Mouse (Mus musculus) cortical plate, adult 2 months (tissue): ENCODE results near the gene Gm9837. TPM values are rescaled to one million over a fixed set of nuclear protein-coding genes. Genes with fewer than 3 reads are reported as not detected.
A peak's percentile ranks its signal among the peaks of the same experiment; 100 is the strongest.

Source experiments
- H3K27ac ChIP-seq: fragments of 200-500 bp; 2 replicates; pipeline ENCODE4 v1.5.1; 2012; ENCODE audit warnings: low read length, control low read depth, inconsistent platforms; ENCODE audit not compliant: insufficient read depth
- H3K4me1 ChIP-seq: fragments of 200-500 bp; 2 replicates; pipeline ENCODE4 v1.6.1; 2011; ENCODE audit warnings: low read length; ENCODE audit not compliant: control insufficient read depth, insufficient read depth
- H3K4me3 ChIP-seq: fragments of 200-500 bp; 2 replicates; pipeline ENCODE4 v1.5.1; 2011; ENCODE audit warnings: mild to moderate bottlenecking, low read length, control low read depth; ENCODE audit not compliant: insufficient read depth
- CTCF ChIP-seq: fragments of 200-500 bp; IDR thresholded peaks from 2 replicates; pipeline ENCODE4 v1.5.1; 2011; ENCODE audit warnings: mild to moderate bottlenecking, control low read depth, low read length; ENCODE audit not compliant: insufficient read depth; ENCODE audit errors: extremely low read depth
- POLR2A ChIP-seq: fragments of 200-500 bp; IDR thresholded peaks from 2 replicates; pipeline ENCODE4 v1.6.1; 2011; ENCODE audit warnings: mild to moderate bottlenecking, low read length, control low read depth; ENCODE audit not compliant: insufficient read depth; ENCODE audit errors: extremely low read depth
- polyA plus RNA-seq: library from polyadenylated mRNA; depleted of rRNA; stranded (reverse); fragments of >200 nt; gene quantifications from 2 replicates; pipeline ENCODE4 v1.2.3, GENCODE M21; 2012

Gm9837 gene
- polyA plus RNA-seq, 1 experiment: not detected

DNA sequence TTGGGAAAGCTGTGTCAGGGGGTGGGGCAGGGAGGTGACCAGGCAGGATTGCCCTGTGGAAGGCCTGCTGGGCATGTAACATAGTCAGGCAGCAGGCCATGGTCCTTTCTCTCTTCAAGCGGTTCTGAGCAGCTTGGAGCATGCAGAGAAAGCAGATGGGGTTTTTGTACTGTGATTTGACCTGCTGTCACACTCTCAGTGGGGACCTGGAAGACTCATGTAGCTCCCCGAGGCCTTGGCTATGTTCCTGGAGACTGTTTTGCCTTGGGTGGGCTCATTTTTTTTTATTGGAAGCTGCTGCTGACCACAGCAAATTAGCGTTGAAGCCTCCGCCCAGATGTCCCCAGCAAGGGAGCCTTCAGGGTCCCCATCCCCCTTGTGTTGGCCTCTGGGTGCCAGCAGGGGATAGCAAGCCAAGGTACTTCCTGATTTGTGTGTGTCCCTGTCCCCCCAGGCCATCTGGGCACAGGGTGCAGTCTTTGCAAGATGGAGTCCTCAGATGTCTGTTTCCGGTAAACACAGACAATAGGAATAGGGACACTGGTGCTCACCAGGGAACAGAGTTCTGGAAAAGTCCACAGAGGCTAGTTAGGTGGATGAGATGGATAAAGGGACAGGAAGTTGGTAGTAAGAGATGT lies 34.9 kb upstream of the Gm9837 start:
- Histone ChIP-seq H3K4me1 (peaks cover 6% of the 10 kb centered on the region; the same call in 1 of the 2 replicates), H3K27ac (no peak overlapping the region), H3K4me3 (no peak overlapping the region)
- TF ChIP-seq POLR2A: no peak
- TF ChIP-seq CTCF: no peak

DNA sequence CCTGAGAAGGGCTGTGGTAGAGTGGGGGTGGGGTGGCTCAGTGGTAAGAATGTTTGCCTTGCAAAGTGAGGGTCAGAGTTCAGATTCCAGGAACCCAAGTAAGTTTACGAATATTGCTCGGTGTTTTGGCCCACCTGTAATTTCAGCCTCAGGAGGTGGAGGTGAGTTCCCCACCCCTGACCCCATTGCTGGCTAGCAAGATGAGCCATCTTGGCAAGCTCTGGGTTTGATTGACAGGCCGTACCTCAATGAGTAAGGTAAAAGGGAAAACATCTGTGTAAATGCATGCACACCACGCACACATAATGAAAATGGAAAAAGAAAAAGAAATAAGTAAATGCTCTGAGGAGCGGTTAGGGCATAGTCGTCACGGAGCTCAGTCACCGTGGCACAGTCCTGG lies 34.1 kb upstream of the Gm9837 start:
- TF ChIP-seq POLR2A (no peak), CTCF (no peak)
- Histone ChIP-seq H3K4me1 (peaks cover 4% of the 10 kb centered on the region; the same call in 1 of the 2 replicates), H3K4me3 (no peak overlapping the region), H3K27ac (no peak overlapping the region)

DNA sequence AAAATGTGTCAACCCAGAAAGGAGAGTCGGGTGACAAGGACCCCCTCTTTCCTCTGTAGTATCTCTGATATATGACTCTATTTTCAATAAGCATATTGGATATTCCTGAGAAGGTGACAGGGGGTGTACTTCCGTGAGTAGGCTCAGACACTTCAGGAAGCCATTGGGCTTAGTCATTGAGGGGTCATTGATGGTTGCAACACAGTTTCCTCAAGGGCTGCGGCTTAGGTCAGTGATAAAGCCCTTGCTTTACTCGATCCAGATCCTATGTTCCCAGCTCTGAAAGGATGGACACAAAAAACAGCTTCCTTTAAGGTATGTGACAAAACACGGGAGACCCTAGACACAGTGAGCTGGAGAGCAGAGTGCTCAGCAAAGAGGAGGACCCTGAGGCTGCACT lies 33.5 kb upstream of the Gm9837 start:
- Histone ChIP-seq H3K4me1 (peaks cover 4% of the 10 kb centered on the region; the same call in 1 of the 2 replicates), H3K27ac (no peak overlapping the region), H3K4me3 (no peak overlapping the region)
- TF ChIP-seq CTCF (no peak), POLR2A (no peak)

DNA sequence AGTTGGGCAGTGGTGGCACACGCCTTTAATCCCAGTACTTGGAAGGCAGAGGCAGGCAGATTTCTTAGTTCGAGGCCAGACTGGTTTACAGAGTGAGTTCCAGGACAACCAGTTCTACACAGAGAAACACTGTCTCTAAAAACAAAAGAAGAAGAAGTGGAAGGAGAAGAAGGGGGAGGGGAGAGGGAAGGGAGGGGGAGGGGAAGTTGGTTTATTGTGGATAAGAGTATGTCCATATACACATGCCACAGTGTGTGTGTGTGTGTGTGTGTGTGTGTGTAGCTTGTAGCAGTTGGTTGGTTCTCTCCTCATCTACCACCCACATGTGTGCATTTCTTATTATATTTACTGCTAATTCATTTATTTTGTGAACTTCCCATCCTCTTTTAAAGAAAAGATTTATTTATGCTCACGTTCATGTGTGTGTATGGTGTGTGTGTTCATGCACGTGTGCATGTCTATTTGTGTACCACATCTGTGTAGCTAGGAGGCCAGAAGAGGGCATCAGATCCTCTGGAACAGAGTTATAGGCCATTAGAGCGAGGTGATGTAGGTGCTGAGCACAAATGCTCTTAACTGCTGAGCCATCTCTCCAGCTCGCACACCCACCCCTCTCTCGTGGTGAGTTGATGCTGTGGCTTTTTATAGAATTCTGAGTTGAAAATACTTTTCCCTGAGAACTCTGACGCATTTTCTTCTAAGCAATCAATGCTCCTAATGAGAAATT lies 31.9 kb upstream of the Gm9837 start:
- Histone ChIP-seq H3K4me3 (no peak overlapping the region), H3K27ac (no peak overlapping the region), H3K4me1 (peaks cover 4% of the 10 kb centered on the region; the same call in 1 of the 2 replicates)
- TF ChIP-seq CTCF (peak; percentile 32; the same call in 1 of the 2 replicates), POLR2A (no peak)

DNA sequence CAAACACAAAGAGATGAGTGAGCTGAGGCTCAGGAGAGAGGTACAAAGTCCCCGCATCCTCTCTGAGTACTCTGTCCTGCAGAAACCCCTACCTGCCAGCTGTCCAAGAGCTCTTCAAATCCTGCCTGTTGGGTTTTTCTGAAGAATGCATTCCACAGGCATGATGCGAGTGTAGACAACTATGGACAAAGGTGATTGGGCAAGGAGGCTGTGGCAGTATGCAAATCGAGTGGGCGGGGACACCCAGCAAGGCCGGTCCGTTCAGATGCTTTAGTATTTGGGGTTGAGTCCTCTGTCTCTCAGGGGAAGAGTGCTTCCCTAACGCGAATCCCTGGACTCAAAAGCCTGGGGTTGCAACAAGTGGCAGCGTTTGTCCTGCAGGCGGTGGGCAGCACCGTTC lies 30.3 kb upstream of the Gm9837 start:
- H3K4me1 ChIP-seq: peaks cover 6% of the 10 kb centered on the region; the same call in 1 of the 2 replicates
- no peak overlapping the region for H3K27ac ChIP-seq
- no peak overlapping the region for H3K4me3 ChIP-seq
- TF ChIP-seq CTCF (no peak), POLR2A (no peak)

DNA sequence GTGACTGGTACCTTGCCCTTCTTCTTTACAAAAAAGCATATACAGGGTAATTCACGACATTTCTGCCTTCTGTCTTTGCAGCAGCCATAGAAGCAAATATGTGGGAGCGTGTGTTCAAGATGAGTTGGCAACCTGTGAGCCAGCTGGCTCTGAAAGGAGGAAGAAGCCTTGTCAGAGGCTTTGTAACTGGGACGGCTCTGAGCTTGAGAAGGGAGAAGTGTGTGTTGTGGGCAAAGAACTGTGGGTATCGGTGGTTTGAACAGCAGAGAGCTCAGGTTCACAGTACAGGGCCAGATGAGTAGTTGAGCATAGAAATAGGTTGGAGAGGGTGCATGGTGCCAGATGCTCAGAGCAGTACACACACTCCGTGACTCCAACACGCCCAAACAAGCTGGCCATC lies 26.7 kb upstream of the Gm9837 start:
- Histone ChIP-seq H3K4me1 (0 out of 2 replicates have a peak, but pooled peaks cover 1% of the 10 kb centered on the region), H3K4me3 (no peak overlapping the region), H3K27ac (peak overlapping the region; percentile 25; the same call in 1 of the 2 replicates)
- no peak for TF ChIP-seq POLR2A
- no peak for TF ChIP-seq CTCF

DNA sequence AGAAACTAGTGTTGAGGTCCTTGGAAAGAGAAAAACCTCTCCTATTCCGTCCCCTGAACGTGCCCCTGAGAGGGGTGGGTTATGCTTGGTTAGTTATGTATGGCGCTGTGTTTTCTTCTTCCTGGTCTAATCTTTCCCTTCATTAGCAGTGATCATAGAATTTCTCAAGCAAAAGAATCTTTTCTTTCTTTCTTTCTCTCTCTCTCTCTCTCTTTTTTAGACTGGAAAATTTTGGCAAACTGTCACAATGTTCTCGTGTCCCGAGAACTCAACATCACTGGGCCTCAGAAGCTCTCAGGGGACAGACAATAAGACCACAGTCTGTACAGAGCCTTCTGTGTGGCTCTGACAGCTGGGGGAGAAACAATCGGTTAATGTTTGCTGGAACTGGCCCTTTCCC lies 25.1 kb upstream of the Gm9837 start:
- peak overlapping the region; percentile 95 for H3K27ac ChIP-seq
- H3K4me1 ChIP-seq: 0 out of 2 replicates have a peak, but pooled peaks cover 1% of the 10 kb centered on the region
- no peak for TF ChIP-seq POLR2A
- TF ChIP-seq CTCF: no peak
- no peak overlapping the region for H3K4me3 ChIP-seq

DNA sequence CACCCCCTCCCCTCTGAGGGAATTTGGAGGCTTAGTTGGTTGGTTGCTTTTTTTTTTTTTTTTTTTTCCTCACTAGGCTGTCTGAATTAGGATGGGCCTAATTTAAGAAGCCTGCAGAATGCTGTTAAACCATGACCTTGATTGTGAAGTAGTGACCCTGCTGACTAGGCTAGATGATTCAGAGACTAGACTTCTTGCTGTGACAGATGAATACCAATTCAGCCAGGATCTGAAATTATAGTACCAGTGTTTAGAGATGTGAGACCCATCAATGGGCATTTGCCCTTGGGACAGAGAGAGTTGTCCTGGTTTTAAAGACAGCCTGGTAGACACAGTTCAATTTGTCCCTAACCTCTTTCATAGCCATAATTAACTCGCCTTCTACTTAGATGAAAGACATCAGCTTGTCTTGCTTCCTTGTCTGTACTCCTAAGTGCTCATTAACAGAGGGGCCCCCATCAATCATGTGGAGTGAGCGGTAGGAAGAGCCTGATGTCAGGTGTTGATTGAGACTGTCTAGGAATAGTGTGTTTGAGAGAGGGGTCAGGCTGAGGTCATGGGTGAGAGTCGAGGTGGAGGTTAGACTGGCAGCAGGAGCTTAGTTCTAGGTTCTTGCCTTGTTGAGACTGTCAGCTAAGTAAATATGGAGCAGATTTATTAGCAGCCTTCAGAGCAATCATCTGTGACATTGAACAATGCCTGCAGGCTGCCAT lies 23.1 kb upstream of the Gm9837 start:
- 0 out of 2 replicates have a peak, but pooled peaks cover 1% of the 10 kb centered on the region for H3K4me1 ChIP-seq
- TF ChIP-seq CTCF: no peak
- no peak for TF ChIP-seq POLR2A

DNA sequence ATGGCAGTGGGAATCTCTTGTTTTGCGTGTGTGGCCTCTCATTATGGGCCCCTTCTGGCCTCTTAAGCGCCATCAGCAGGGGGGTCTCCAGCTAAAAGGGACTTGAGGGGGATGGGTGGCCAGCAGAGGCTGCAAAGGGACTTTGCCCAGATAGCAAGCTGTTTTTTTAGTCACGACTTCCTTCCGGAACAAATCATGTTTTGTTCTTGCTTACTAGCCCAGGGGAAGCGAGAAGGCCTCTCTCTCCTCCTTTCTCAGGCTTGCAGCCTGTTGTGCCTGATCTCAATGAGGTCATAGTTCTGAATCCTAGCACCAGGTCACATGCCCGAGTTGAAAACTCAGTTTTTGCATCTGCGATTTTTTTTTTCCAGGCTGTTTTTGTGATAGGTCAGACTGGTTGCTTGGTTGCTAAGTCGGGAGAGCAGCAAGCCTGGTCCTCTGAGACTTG lies 21.7 kb upstream of the Gm9837 start:
- Histone ChIP-seq H3K4me1 (0 out of 2 replicates have a peak, but pooled peaks cover 1% of the 10 kb centered on the region), H3K4me3 (no peak overlapping the region), H3K27ac (peak overlapping the region; percentile 28)
- TF ChIP-seq POLR2A: no peak
- TF ChIP-seq CTCF: no peak

More for the DNA sequence above, 23.1 kb upstream of the Gm9837 start:
- Histone ChIP-seq H3K4me3 (no peak overlapping the region), H3K27ac (0 out of 2 replicates have a peak overlapping the region, but pooled peaks have one; percentile 32)

DNA sequence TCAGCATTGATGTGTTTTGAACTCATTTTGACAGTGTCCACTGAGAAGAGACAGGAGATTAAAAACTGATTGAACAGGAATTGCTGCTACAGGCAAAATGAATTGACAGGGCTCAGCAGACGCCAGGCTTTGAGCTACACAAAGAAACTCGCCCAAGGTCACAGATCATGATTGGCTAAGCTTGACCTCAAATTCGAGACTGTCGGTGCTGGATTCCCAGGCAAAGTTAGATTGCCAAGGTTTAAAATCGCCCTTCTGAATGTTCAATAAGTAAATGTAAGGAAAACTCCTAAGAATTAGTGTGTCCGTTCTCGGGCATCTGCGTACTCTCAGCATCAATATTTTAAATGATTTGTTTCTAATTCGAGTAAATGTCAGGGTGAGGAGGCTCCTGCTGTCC lies 19.1 kb upstream of the Gm9837 start:
- Histone ChIP-seq H3K4me1 (no peaks in the 10 kb centered on the region), H3K4me3 (no peak overlapping the region), H3K27ac (no peak overlapping the region)
- no peak for TF ChIP-seq CTCF
